Mouse (Mus musculus) yolk sac, embryonic 10.5 days (tissue): ENCODE data around the gene Zfp830.
A peak's percentile ranks its signal among the peaks of the same experiment; 100 is the strongest.

Experiments used
- DNase-seq: peaks from one replicate; pipeline ENCODE4 v3.0.0-alpha.2; 2017; ENCODE audit warnings: low spot score

Zfp830 gene

GRCm38 (mm10) chr11:82763742-82764437 is at the start of gene Zfp830, which contains the start of gene Cct6b:
TSS of gene Zfp830 (plus strand) at chr11:82764345.
TSS of gene Cct6b (minus strand) at chr11:82764321.
- DNase-seq, result peak; percentile 92

GRCm38 (mm10) chr11:82719294-82719693 is 44.9 kb upstream of the Zfp830 start:
- no peak for DNase-seq

GRCm38 (mm10) chr11:82726862-82727261 is 37.3 kb upstream of the Zfp830 start:
- DNase-seq, result no peak

- DNase-seq, result no peak
These were observed 29.9 kb upstream of the Zfp830 start for GRCm38 (mm10) chr11:82734227-82734626.

GRCm38 (mm10) chr11:82739006-82739405 is 25.1 kb upstream of the Zfp830 start:
- no peak for DNase-seq

DNA sequence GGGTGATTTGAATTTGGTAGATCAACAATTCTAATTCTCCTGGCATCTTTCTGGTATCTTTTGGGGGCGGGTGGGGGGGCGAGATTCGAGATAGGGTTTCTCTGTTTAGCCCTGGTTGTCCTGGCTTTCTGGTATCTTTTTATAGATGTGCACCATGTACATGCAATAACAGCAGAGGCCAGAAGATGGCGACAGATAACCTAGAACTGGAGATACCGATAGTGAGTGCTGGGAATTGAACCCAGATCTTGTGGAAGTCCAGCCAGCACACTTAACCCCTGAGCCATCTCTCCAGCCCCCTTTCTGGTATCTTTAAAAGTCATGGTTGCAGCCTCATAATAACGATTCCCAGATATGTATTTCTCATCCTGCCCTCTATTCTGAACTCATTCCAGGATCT is 18.0 kb upstream of the Zfp830 start:
- DNase-seq, result no peak

GRCm38 (mm10) chr11:82746857-82747366 is 17.2 kb upstream of the Zfp830 start:
- DNase-seq, result no peak

- DNase-seq, result no peak
These were observed 11.6 kb upstream of the Zfp830 start for GRCm38 (mm10) chr11:82752349-82753115.

DNA sequence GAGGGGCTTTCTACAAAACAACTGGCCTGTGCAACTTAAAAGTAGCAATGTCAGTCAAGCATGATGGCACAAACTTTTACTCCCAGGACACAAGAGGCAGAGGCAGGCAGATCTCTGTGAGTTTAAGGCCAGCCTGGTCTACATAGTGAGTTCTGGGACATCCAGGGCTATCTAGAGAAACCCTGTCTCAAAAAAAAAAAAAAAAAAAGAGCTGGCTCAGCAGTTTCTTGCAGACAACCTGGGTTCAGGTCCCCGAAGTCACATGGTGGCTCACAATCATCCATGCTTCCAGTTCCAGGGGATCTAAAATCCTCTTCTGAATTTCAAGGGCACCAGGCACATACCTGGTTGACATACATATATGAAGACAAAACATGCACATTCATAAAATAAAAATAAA is 8.2 kb upstream of the Zfp830 start:
- no peak for DNase-seq

DNA sequence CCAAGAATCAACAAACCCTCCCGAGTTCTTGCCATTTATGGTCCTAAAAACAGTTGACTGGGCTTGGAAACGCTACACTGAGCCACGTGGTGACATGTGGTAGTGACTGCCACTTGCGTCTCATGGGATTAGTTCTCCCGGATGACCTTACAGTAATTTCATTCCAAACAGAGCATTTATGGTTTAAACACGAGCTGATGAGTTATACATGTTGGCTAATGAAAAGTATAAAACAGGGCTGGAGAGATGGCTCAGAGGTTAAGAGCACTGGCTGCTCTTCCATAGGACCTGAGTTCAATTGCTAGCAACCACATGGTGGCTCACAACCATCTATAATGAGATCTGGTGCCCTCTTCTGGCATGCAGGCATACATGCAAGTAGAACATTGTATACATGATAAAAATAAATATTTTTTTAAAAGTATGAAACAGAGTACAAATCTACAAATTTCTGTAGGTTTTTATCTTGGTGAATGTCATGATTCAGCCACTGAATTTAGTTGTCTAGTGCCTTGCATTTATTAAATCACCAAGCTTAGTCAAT is 1.8 kb upstream of the Zfp830 start:
- no peak for DNase-seq

DNA sequence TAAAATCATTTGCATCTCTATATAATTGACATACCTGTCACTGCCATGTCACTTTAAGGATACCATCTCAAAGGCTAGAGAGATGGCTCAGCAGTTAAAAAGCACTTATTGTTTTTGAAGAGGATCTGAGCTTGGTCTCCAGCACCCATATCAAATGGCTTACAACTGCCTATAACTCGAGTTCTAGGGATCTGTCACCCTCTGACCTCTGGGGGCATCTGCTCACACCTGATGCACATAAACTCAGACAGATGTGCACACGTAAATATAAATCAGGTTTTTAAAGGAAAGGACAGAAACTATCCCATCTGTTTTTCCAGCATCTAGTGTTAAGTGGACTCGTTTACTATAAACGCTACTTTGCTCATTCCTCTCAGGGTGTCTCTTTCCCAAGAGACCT is 884 bp upstream of the Zfp830 start:
- no peak for DNase-seq

GRCm38 (mm10) chr11:82764438-82764924 is 336 bp downstream of the Zfp830 start:
- DNase-seq, result peak; percentile 9

- no peak for DNase-seq
These were observed 16.0 kb downstream of the Zfp830 start for GRCm38 (mm10) chr11:82780134-82780533.

DNA sequence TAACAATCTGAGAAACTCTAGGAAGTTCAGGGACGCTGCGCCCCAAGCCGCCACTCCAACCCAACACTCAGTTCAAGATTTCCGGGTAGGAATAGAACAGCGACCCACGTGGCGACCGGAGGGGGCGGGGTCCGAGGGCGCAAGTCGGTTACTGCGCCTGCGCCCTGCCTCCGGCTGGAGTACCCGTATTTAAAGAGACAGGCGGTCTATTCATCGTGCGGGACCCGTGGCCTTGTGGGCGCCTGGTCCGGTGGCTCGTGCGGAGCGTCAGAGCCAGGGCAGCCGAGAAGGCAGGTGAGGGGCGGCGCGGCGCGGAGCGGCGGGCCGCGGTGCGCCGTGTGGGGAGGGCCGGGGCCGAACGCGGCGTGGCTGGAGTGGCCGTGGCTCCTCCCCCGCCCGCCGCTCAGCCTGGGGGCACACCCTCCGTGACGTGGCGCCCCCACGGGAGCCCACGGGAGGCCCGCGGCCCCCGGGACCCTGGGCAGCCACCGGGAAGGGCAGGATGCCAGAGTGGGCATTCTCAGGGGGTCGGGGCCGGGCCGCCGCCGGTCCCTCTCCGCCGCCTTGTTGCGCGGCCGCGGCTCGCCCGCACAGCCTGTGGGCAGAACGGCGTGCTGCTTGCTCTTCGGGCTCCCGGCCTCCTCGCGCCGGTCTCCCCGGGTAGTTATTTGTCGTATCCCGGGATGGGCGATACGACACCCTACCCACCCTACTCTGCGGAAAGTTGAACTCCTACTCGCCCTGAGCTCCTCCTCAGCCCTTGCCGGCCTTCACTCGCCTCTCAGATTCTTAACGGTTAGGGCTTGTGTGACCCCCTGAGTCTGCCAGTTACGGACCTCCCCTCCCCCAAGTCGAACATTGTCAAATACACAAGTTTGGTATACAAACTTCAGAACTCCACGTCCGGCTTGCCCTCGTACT is 17.1 kb downstream of the Zfp830 start, which contains the start of gene Lig3:
Lig3 (plus strand) TSS at position 126 of the 921 bp plus-strand sequence.
- DNase-seq, result peak; percentile 92

- DNase-seq, result no peak
These were observed 18.1 kb downstream of the Zfp830 start for GRCm38 (mm10) chr11:82782197-82782596.

- no peak for DNase-seq
These were observed 19.3 kb downstream of the Zfp830 start for GRCm38 (mm10) chr11:82783453-82783852.

DNA sequence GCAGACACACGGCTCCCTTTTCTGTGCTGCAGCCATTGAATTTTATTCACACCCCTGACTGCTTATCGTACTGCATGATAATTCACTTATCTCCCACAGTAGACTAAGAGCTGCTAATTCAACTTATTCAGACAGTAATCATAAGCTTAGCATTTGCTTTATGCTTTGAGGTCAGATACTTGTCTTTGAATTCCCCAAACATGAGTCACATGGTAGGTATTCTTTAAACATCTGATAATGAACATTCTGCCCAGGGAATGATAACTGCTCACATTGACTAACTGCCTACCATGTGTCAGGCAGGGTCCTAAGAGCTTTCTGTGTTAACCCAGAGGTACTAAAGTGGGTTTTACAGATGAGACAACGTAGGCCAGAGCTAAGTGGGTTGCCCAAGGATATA is 42.5 kb downstream of the Zfp830 start:
- DNase-seq, result no peak

GRCm38 (mm10) chr11:82807370-82807769 is 43.2 kb downstream of the Zfp830 start:
- no peak for DNase-seq

GRCm38 (mm10) chr11:82808485-82808884 is 44.3 kb downstream of the Zfp830 start:
- DNase-seq, result no peak
